17 mouse cellular contexts compared by ENCODE assay signal in genomic region chr2:6187418-6187817, GRCm38 (mm10). TPM values are rescaled to one million over a fixed set of nuclear protein-coding genes. Genes with fewer than 3 reads are reported as not detected.
DNase-seq lines count a peak whose midpoint lies in the region; ATAC-seq and TF ChIP-seq lines count a peak whose summit lies in the region.
"Had no signal": no experiment of that assay in that cellular context is flagged by ENCODE, and none has a peak within 500 bp of the region (broad histone marks: within the 10 kb centered on the region; RNA-seq: fewer than 3 reads in every experiment).

No protein-coding gene starts in this region.

- H3K36me3 ChIP-seq in midbrain, embryonic 13.5 days = no peaks in the 10 kb centered on the region
- no peaks in the 10 kb centered on the region for H3K36me3 ChIP-seq in midbrain, embryonic 10.5 days
- H3K36me3 ChIP-seq in hindbrain, postnatal 0 days (ENCODE audit: insufficient read depth, low read length) = no peaks in the 10 kb centered on the region
- no peaks in the 10 kb centered on the region for H3K36me3 ChIP-seq in splenic B cell, adult 2 months (ENCODE audit: control insufficient read depth, insufficient read depth, low read length, poor library complexity, severe bottlenecking)
- H3K36me3 ChIP-seq: limb, embryonic 13.5 days; liver, embryonic 15.5 days had no signal

- no peak overlapping the region for H3K27ac ChIP-seq in midbrain, embryonic 13.5 days
- H3K27ac ChIP-seq in midbrain, embryonic 10.5 days (replicated peaks) = no peak overlapping the region
- H3K27ac ChIP-seq in hindbrain, postnatal 0 days = peak overlapping the region; percentile 16; the same call in 1 of the 2 replicates
- H3K27ac ChIP-seq: gastrocnemius, adult 2 months; limb, embryonic 13.5 days; liver, embryonic 15.5 days had no signal

- no peak for TF ChIP-seq CTCF in hindbrain, postnatal 0 days (IDR thresholded peaks at IDR 0.05; ENCODE audit: low read depth)

- peaks cover 12% of the 10 kb centered on the region; the same call in 1 of the 2 replicates for H3K4me1 ChIP-seq in midbrain, embryonic 13.5 days (replicated peaks)
- 0 out of 2 replicates have a peak, but pooled peaks cover 3% of the 10 kb centered on the region for H3K4me1 ChIP-seq in midbrain, embryonic 10.5 days
- 0 out of 2 replicates have a peak, but pooled peaks cover 4% of the 10 kb centered on the region for H3K4me1 ChIP-seq in hindbrain, postnatal 0 days (ENCODE audit: insufficient read depth, low read length)
- H3K4me1 ChIP-seq: liver, embryonic 15.5 days had no signal

- ATAC-seq in midbrain, embryonic 13.5 days = peak; percentile 32; the same call in 1 of the 2 replicates
- ATAC-seq in hindbrain, postnatal 0 days = peak; percentile 85
- ATAC-seq: forebrain, embryonic 14.5 days had no signal

- H3K4me3 ChIP-seq in midbrain, embryonic 13.5 days (replicated peaks) = no peak overlapping the region
- H3K4me3 ChIP-seq in midbrain, embryonic 10.5 days = no peak overlapping the region
- no peak overlapping the region for H3K4me3 ChIP-seq in hindbrain, postnatal 0 days (ENCODE audit: low read length)
- H3K4me3 ChIP-seq: gastrocnemius, adult 2 months; limb, embryonic 13.5 days; liver, embryonic 15.5 days had no signal

- H3K4me2 ChIP-seq in midbrain, embryonic 13.5 days (replicated peaks) = no peak overlapping the region
- H3K4me2 ChIP-seq in hindbrain, postnatal 0 days (ENCODE audit: low read depth, low read length) = no peak overlapping the region
- H3K4me2 ChIP-seq: limb, embryonic 13.5 days; liver, embryonic 15.5 days had no signal

- H3K9me3 ChIP-seq in midbrain, embryonic 13.5 days = peaks cover 3% of the 10 kb centered on the region; the same call in 1 of the 2 replicates
- peaks cover 7% of the 10 kb centered on the region; the same call in 1 of the 2 replicates for H3K9me3 ChIP-seq in midbrain, embryonic 10.5 days (replicated peaks)
- 0 out of 2 replicates have a peak, but pooled peaks cover 3% of the 10 kb centered on the region for H3K9me3 ChIP-seq in hindbrain, postnatal 0 days (ENCODE audit: low read length)
- H3K9me3 ChIP-seq: liver, embryonic 15.5 days had no signal

- no peak overlapping the region for H3K9ac ChIP-seq in midbrain, embryonic 13.5 days (replicated peaks)
- H3K9ac ChIP-seq in hindbrain, postnatal 0 days (replicated peaks; ENCODE audit: low read length) = no peak overlapping the region
- H3K9ac ChIP-seq: limb, embryonic 13.5 days; liver, embryonic 15.5 days had no signal

- DNase-seq in heart, adult 11 months = peak; percentile 76
- DNase-seq in heart, postnatal 4 days = no peak
- DNase-seq in midbrain, embryonic 10.5 days (ENCODE audit: low spot score) = no peak
- peak; percentile 37 for DNase-seq in hindbrain, postnatal 0 days (ENCODE audit: low spot score)
- peak; percentile 8 for DNase-seq in splenic B cell, adult 2 months (ENCODE audit: low read depth, low spot score)
- no peak for DNase-seq in adrenal gland, adult (ENCODE audit: inconsistent age in 2 of 2, low spot score in 1 of 2)
- DNase-seq in right cerebral cortex, adult 2 months (ENCODE audit: low spot score in 2 of 2) = no peak
- DNase-seq: B cell, adult 2 months; cerebellum, adult 11-12 months; gastrocnemius, adult 2 months; kidney, postnatal 4 days; lung, postnatal 10 days; right cerebral cortex, postnatal 14 days had no signal

- 56% methylated on average over 11 of the region's 11 CpGs for WGBS in midbrain, embryonic 13.5 days
- WGBS in midbrain, embryonic 10.5 days = 78% methylated on average over 11 of the region's 11 CpGs
- WGBS in hindbrain, postnatal 0 days = 40% methylated on average over 11 of the region's 11 CpGs

- H3K27me3 ChIP-seq in midbrain, embryonic 13.5 days = no peaks in the 10 kb centered on the region
- H3K27me3 ChIP-seq in midbrain, embryonic 10.5 days (ENCODE audit: low read depth, poor library complexity, severe bottlenecking) = 0 out of 2 replicates have a peak, but pooled peaks cover 4% of the 10 kb centered on the region
- no peaks in the 10 kb centered on the region for H3K27me3 ChIP-seq in hindbrain, postnatal 0 days (ENCODE audit: insufficient read depth, low read length)
- no peaks in the 10 kb centered on the region for H3K27me3 ChIP-seq in splenic B cell, adult 2 months (ENCODE audit: control insufficient read depth, insufficient read depth, low read length, poor library complexity, severe bottlenecking)
- H3K27me3 ChIP-seq: liver, embryonic 15.5 days had no signal

RNA-seq across cellular contexts. Expression of gene Echdc3, which starts 25.4 kb away (rescaled TPM):
- 10 to 100 TPM in 1 of 2 experiments, 1 to 10 TPM in 1; 9.9 to 12.2 TPM for total RNA-seq in heart, postnatal 4 days (2021)
- 1.9 and 2.3 TPM in 2 replicates for polyA plus RNA-seq in midbrain, embryonic 13.5 days (2015; fragmentation: Nextera tagmentation; extraction: Ambion mirVana)
- 2.0 and 2.5 TPM in 2 replicates for polyA plus RNA-seq in midbrain, embryonic 10.5 days (2016; fragmentation: Nextera tagmentation; extraction: Ambion mirVana)
- 1.5 and 1.6 TPM in 2 replicates for total RNA-seq in hindbrain, postnatal 0 days (2014; rRNA removed)
- polyA plus RNA-seq in hindbrain, postnatal 0 days (2015; fragmentation: Nextera tagmentation; extraction: Ambion mirVana) = 1.5 and 1.7 TPM in 2 replicates

RNA-seq across cellular contexts. Expression of gene Proser2, which starts 57.4 kb away (rescaled TPM):
- total RNA-seq in heart, postnatal 4 days (2021) = 10 to 100 TPM; 13.3 to 15.6 TPM
- polyA plus RNA-seq in midbrain, embryonic 13.5 days (2015; fragmentation: Nextera tagmentation; extraction: Ambion mirVana) = 3.3 and 3.4 TPM in 2 replicates
- 3.2 and 3.3 TPM in 2 replicates for polyA plus RNA-seq in midbrain, embryonic 10.5 days (2016; fragmentation: Nextera tagmentation; extraction: Ambion mirVana)
- 8.9 and 9.8 TPM in 2 replicates for total RNA-seq in hindbrain, postnatal 0 days (2014; rRNA removed)
- 8.0 and 10.2 TPM in 2 replicates for polyA plus RNA-seq in hindbrain, postnatal 0 days (2015; fragmentation: Nextera tagmentation; extraction: Ambion mirVana)

Comparison
In these comparisons a context has a peak if more than half of its experiments do, and no peak if none do; other contexts are left out.
1. DNase-seq: peak in heart, adult 11 months (single experiment), hindbrain, postnatal 0 days (single experiment) and splenic B cell, adult 2 months (single experiment); none in heart, postnatal 4 days (single experiment), midbrain, embryonic 10.5 days (single experiment), adrenal gland, adult (0 of 2) and right cerebral cortex, adult 2 months (0 of 2).